Mouse (Mus musculus): ENCODE measurements around the gene Grid1.

The Grid1 gene

DNA sequence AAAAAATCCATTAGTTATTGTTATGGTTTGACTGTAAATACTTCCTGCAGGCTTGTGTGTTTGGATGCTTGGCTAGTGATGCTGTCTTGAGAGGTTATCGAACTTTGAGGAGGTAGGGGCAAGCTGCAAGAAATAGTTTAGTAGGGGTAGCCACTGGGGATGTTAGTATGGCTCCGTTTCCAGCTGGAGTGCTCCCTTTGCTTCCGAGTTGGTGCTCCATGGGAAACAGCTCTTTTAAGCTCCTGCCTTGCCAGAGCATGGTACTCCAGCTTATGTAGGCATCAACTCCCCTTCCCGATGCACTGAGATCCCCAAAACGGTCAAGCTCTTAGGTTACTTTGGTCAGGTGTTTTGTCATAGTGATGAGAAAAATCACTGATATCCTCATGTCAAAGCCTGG is 407.7 kb downstream of the Grid1 start:
- DNase-seq = no peak

DNA sequence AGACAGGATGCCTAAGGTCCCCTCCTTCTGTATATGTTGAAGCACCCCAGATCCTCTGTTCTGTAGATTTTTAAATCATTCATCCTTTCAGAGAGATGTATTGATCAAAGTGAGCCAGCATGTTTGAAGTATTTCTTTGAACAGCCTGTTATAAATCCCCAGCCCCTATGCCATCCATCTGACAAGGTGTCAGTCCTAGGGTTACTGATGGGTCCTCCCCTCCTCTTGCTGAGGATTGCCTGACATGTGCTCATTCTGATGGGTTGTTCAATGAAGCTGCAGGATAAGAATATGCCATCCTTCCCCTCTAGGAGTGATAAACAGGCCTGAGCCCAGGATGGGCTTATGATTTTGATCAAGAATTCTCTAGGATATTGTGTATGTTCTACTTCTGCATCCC is 411.5 kb downstream of the Grid1 start:
- DNase-seq = no peak

DNA sequence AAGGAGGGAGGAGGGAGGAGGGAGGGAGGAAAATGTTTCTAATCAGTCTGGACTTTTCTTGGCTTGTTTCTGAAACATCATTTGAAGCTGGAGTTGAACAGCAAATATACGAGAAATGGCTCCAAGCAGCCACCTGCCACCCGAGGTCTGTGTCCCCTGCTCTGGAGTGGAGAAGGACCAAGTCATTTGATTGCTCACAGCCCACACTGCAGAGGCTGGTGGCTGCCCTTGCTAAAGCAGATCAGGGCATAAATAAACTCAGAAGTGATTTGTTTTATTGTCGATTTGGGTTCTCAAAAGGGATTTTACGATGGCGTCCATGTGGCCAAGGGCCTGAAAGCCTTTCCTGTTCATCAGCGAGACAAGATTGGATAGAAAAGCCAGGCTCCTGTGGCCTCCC is 423.0 kb downstream of the Grid1 start:
- peak in 1 of 2 experiments; percentile 25 for DNase-seq

DNA sequence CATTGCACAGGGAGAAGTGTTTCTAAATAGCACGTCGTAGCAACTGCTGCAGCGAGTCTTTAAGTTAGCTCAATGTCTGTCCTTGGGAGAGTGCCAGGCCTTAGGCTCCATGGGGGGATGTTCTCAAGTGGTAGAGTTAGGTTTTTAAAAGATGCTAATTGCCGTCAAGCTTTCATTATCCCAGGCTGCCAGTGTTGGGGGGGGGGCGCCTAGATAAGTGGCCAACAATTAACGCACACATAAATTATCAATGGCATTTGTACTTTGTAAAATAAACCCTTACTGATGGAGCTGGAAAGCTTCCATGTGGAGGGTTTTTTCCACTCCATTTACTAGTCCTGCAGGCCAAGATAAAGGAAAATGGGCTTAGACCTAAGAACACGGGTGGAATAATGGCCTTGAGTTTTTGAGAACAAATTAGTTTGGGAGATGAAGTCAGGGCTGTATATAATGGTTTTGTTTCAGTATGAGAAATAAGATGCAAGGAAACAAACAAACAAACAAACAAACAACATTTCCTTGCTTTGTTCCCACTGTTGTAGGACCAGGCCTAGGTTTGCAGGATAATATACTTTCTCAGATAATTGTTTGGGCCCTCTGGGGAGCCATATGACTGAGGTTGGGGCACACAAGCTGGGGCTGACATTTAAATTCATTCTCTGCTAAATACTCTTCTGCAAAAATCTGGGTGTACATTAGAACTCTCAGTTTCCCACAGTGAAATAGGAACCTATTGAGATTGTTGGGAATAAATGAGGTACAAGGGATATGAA is 425.1 kb downstream of the Grid1 start:
- peak in 1 of 2 experiments; percentile 44 for DNase-seq

DNA sequence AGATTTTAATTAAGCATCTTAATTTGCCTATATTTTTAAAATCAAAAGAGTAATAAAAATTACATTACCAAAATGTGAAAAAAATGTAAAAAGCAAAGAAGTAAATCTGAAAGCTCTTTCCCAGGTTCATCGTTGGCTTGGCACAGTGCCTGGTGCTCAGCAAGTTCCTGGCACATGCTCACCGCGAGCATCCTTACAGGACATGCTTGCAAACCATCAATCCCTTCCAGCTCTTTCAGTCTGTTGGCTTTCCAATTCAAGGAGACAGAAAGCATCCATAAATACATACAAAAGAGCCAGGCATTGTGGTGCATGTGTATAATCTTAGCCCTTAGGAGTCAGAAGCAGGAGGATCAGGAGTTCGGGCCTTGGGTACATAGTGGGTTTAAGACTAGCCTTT is 430.5 kb downstream of the Grid1 start:
- peak; percentile 96 to 97 for DNase-seq

DNA sequence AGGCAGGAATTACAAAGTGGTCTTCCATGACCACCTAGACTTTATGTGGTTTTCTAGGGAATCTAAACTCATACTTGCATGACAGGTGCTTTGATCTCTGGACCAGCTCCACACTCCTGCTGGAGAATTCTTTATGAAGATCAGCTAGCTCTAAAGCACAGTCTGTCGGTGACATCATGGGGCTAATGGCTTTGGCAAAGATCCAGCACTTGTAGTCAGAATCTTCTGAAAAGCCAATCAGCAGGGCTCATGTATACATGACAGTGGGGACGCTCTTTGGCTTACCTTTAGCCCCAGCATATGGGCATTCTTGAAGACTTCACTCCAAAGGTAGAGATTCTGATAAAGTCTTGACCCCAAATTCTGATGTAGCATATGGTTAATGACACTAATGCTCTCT is 434.6 kb downstream of the Grid1 start:
- DNase-seq = peak; percentile 76 to 78

DNA sequence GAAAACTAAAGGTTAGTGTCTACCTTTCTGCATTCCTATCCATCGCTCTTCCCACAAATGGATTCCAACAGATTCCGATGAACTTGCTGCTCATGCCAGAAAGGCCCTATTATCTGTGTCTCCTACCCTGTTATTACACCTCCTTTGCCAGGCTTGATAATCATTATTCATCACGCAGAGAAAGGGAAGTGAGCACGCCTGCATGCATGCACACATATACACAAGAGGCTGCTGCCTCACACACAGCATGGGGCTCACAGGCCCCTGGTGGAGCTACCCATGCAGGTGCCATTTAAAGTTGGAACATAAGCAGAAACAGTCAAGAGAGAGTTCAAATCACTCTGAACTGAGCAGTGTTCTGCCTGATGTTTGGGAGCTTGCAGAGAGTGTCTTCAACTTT is 450.4 kb downstream of the Grid1 start:
- no peak for DNase-seq

DNA sequence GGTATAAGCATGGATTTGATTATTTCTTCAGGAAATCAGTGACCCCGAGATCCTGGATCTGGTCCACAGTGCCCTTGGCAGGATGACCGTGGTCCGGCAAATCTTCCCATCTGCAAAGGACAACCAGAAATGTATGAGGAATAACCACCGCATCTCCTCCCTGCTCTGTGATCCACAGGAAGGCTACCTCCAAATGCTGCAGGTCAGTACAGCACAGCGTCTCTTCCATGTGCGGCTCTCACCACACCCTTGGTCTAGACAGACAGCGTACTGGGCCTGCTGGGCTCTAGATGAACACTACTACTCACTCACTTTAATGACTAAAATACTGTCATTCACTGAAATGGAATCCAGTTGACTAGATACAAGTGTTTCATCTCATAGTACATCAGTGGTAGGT is 489.3 kb downstream of the Grid1 start:
- peak; percentile 11 to 30 for DNase-seq

DNA sequence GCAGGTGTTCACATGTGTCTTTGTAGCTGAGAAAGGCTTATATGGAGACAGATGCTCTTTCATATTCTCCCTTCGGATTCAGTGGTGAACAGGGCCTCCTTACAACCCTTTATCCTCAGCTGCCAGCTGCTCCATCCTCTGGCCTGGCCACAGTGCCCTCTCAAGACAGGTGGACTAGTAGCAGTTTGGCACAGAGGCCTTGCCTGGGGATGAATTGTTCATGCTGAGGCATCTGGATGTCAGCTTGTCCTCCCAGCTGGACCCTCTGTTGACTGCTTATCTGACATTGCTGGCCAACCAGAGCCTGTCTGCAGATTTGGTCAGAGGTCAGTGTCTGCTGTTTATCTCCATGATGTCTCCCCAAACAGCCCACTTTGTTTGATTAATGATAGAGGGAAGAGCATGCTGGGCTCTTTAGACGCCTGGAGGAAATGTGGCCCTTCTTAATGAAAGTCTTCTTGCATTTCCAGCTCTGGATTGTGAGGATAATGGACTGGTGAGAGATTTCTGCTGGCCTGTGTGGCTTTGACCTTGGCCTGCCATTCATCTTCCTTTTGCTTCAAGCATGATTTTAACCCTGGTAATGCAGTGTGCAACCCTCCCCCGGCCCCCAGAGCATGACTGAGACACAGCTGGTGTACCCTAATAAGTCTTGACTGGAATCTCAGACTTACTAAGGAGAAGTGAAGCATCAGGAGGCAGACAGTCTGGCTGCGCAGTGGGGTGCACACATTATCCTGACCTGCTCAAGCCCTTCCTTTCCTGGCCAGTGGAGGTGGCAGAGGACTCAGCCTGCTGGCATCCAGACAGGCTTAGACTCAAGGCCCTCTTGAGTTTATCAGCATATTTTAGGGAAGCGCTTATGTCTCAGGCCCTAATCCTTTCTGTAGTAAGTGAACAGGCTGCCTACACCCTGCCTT is 493.7 kb downstream of the Grid1 start:
- DNase-seq = peak; percentile 54 to 64

DNA sequence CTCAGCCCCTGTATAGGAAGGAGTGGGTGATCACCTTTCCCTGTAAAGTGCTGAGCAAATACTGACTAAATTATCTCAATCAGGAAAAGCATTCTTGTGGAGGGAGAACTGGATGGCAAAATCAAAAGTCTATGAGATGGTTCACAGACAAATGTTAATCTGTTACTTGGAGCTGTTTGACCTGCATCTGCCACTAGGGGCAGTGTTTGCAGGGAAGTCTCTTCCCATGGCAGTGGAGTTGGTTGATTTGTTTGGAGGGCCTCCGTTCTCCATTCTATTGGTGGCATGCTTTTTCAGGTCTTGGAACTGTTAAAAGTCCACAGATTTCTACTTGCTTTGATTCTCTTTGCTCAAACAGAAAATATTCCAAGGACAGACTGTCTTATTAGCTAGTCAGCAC is 506.4 kb downstream of the Grid1 start:
- peak; percentile 66 to 69 for DNase-seq

DNA sequence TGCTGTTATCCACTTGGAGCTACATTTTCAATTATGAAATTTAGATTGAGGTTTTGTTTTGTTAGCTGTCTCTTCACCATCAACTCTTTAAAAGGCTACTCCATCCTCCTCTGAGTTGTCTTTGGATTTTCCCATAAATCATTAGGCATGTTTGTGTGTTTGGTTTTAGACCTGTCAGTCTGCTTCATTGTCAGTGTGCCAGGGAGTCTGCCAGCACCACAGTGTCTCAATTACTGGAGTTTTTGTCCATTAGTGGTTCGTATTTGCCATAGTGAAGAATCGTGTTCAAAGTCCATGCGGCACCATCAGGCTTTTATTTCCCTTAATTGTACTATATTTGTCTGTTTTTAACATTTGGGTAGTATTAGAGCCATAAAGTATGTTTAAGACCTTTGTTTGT is 516.7 kb downstream of the Grid1 start:
- peak; percentile 59 to 60 for DNase-seq

DNA sequence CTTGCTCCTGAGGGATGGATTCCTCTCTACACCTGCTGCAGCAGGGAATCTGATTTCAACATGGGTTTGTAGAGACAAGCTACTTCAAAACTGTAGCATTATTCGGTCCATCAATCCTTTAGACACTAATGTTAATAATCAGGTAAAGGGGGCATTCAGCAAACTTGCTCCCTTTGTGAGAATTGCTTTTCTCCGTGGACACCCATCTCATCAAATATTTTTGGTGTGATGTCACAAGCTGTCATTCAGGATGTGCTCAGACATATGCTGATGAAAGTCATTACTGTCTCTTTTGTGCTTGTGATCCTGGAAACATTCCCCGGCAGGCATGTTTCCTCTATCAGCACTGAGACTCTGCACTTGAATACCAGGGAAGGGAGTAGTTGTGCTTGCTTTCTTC is 536.1 kb downstream of the Grid1 start:
- DNase-seq = no peak

DNA sequence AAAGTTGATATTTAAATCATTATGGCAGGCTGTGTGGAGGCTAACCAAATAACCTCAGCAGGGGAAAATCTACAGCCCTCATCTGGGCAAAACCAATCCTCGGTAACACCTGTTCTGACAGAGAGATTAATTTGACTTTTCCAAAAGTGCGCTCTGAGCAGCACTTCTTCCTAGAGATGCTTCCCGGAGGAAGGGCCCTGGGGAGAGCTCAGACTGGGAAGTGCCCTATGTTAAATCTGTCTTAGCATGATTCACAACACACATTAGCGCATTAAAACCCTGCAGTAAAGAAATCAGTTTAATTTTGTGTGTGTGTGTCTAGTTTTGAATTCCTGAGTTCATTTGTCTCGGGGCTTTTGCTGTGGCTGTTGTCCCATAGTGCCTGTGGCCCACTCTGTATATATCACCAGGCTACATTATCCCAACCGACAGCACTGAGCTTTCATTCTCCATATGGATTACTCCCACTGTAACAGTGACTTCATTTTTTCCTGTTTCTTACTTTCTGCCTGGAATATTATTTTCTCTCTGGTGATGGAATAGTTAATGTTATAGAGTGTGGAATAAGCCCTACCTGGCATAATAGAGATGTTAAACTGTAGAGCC is 536.7 kb downstream of the Grid1 start:
- no peak for DNase-seq

DNA sequence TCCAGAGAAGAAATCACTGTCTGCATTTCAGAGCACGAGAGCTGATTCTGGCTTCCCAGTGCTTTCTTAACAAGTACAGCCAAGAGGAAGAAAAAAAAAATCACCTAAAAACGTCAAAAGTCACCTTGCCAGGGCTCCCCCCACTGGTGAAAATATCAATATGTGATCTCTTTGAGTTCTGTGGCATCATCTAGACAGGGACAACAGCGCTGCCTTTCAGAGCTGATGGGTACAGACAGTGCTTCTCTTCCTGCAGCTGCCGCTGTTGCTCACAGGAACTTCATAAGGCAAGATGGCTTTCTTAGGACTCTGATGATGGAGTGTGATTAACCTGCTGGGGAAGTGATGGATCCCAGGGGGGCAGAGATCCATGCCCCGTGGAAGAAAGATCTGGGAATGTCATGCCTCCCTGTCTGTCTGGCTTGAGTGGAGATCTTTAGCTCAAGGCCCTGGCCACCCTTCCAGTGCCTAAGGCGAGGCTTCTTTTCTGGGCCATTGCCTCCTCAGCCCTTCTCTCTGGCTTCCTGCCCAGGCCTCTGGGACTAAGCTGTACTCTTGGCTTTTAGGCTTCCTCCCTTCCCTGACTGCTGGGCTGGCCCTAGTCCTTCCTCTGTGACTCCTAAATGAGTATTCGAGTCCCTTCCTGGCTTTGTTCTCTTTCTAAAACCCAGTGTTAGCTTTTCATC is 538.4 kb downstream of the Grid1 start:
- DNase-seq = peak; percentile 78 to 88

DNA sequence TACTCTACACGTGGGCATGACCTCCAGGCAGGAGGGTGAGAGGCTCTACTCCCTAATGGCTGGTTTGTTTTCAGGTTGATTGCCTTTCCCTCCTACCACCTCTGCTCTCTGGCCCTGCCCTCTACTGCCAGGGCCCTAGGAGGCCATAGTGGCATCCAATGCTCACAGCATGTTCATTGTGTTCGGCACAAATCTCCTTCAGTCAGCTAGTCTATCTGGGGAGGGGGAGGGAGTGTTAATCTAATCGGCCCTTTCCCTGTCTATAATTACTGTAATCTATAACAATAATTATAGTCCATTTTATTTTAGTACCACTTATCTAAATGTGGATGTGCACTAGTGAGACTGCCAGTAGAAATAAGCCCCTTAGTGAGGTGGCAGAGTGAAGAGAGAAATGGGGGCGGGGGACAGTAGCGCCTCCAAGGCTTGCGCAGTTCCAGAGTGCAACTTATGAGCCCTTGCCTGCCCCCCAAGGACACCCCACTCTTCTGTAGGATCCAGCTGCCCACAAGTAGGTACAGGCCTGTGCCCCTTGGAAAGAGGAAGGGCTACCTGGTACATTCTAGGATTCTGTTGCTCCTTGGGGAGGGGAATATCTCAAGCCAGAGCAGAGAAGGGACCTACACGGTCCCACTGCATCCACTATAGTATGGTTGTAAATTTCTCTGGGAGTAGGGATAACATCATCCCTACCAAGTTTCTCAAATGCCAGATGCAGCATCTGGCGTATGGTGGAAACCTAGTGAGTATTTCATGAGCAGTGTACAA is 545.5 kb downstream of the Grid1 start:
- DNase-seq = no peak

DNA sequence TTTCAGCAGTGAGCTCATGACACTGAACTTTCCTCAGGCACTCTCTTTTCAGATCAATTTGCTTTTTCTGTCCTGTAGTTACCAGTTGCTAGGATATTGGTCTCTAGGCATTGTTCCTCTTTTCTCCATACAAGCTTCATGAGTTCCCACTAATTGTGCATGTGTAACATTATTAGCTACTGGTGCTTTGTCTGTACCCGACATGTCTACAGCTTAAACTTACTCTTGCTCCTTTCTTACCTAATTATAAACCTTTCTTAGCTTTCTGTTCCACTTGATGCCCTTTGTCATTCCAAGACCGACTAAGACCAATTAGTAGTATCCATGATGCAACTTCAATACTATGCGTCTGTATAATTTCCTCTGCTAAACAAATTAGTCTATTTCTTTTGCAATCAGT is 554.5 kb downstream of the Grid1 start:
- DNase-seq = no peak

DNA sequence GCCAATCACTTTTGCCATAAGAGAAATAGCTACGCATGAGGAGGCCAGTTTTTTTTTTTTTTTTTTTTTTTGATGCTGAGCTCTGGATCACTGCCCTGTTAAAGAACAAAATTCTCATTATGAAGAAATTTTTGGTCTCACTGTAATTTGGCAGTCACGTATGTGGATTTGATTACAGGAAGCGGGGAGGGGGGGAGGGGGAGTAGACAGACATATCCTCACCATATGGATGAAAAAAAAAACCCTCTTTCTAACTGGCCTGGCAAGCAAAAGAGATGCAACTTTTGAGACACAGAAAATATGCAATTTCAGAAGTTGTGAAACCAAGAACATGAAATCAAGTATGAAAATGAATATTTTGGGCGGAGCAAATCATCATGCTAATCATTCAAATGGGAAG is 573.7 kb downstream of the Grid1 start:
- no peak for DNase-seq

DNA sequence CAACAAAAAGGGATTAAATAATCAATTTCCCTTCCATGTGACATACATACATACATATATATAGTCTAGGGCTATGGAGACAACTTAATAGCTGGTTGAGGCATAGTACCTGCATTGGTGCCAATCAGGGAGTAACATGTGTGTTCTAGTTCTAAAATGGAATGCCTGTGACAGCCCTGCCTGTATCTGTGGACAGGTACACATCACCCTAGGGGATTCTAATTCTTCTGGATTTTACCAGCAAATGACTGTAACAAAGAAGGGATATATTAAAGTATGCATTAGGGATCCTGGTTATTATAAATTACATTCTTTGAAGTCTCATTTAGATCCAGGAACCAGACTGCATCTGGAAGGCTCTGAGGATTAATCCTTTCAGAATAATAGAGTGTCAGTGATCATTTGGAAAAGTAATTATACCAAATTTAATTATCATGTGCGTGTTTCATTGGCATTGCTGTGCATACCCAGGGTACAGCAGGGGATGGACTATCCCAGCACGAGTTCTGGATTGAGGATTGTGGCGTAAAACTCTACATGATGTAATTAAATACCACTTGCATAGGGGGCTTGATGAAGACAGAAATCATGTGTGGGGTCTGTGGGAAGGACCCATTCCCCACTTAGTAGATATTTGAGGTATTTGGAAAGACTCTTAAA is 584.5 kb downstream of the Grid1 start:
- DNase-seq = no peak

DNA sequence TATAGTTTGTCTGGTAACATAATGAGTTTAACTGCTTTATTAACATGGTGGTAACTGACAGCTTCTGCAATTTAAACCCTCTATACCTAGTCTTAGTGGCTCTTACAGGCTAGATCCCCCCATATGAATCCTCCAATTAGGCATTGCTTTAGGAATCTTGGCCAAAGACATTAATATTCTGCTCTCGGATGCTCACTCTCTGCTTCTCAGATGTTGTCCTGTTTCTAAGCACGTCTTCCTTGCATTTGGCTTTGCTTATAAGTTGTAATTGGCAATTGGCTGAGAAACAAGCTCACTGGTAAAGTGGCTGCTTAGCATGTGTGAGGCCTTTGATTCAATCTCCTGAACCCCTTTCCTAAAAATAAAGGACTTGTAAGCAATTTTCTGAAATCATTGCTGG is 610.4 kb downstream of the Grid1 start:
- DNase-seq = no peak

DNA sequence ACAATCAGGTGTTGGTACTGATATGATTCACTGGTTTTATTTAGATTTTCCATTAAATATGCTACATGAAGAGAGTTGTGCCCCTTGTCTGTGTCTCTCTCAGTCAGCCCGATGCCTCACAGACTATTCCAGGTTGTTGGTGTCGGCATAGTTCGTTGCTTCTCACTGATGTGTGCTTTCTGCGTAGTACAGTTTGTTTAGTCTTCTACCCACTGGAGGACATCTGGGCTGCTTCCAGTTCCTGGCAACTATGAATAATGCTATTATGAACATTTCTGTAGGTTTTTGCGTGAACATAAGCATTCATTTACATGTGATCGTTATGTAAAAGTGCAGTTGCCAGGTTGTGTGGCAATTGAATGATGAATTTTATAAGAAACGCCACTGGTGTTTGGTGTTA is 633.8 kb downstream of the Grid1 start:
- DNase-seq = no peak

DNA sequence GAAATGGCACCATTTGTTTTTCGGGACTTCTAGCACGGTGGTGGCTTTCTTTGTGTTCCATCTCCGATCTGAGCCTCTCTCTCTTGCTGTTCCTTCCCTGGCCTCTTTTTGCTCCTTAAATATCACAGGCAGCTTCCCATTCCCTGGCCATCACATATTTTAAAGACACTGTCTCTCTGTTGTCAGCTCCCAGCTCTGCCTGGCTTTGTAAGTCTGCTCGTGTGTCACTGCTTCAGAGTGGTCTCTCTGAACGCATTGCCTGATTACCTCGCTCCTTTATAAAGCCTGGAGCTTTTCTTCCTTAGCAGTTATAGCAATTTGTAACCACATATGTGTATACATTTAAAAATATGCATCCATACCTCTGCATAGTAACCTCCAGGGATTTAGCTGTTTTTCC is 648.3 kb downstream of the Grid1 start:
- DNase-seq = no peak

DNA sequence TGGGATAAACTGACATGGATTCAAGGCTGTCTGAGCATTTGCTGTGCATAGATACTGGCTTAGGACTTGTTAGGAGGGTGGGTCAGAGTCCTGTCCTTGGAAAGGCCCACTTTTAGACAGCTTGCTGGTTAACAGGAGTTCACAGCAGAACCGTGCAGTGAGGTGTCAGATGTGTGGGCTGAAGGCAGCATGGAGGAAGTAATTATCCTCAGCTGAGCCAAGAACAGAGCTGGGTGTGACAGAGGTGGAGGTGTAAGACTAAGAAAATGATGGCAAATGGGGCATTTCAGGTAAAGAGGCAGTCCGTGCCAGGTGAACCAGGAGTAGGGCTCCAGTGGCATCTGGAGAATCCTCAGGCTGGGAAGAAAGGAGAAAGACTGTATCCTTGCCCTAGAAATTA is 666.1 kb downstream of the Grid1 start:
- DNase-seq = no peak

Data from cerebellum, postnatal 10 days (tissue).